Comparison of ENCODE assay signal across 9 mouse cellular contexts in genomic region chr13:13481033-13481432, GRCm38 (mm10). TPM values are rescaled to one million over a fixed set of nuclear protein-coding genes. Genes with fewer than 3 reads are reported as not detected.
DNase-seq lines count a peak whose midpoint lies in the region; ATAC-seq and TF ChIP-seq lines count a peak whose summit lies in the region.
"Had no signal": no experiment of that assay in that cellular context is flagged by ENCODE, and none has a peak within 500 bp of the region (broad histone marks: within the 10 kb centered on the region; RNA-seq: fewer than 3 reads in every experiment).

No protein-coding gene starts in this region.

- H3K27me3 ChIP-seq in lung, embryonic 14.5 days (ENCODE audit: insufficient read depth, low read length), result no peaks in the 10 kb centered on the region
- H3K27me3 ChIP-seq in stomach, embryonic 14.5 days (ENCODE audit: control insufficient read depth, insufficient read depth, low read length), result no peaks in the 10 kb centered on the region

- intact Hi-C loops in heart, postnatal 36 days (cut with DNase I), result no loop called here

- peak; percentile 88 for ATAC-seq in lung, embryonic 14.5 days (ENCODE audit: insufficient read depth)
- ATAC-seq in stomach, embryonic 14.5 days (ENCODE audit: insufficient number of reproducible peaks, insufficient read depth, low FRiP score, low read depth), result peak; percentile 70

- TF ChIP-seq CTCF in lung, embryonic 14.5 days (IDR thresholded peaks at IDR 0.05; ENCODE audit: low read depth), result no peak

- no peak overlapping the region for H3K4me3 ChIP-seq in lung, embryonic 14.5 days (ENCODE audit: low read depth, low read length)
- no peak overlapping the region for H3K4me3 ChIP-seq in stomach, embryonic 14.5 days (ENCODE audit: low read depth, low read length)
- H3K4me3 ChIP-seq: myocyte had no signal

- no peaks in the 10 kb centered on the region for H3K9me3 ChIP-seq in lung, embryonic 14.5 days (ENCODE audit: low read depth, low read length)
- no peaks in the 10 kb centered on the region for H3K9me3 ChIP-seq in stomach, embryonic 14.5 days (ENCODE audit: control insufficient read depth, low read depth, low read length)

- no peak overlapping the region for H3K27ac ChIP-seq in lung, embryonic 14.5 days (ENCODE audit: low read depth)
- H3K27ac ChIP-seq in stomach, embryonic 14.5 days (ENCODE audit: low read length), result peak overlapping the region; percentile 39; the same call in 1 of the 2 replicates

- H3K9ac ChIP-seq in lung, embryonic 14.5 days, result no peak overlapping the region
- H3K9ac ChIP-seq in stomach, embryonic 14.5 days (replicated peaks; ENCODE audit: low read depth, low read length), result no peak overlapping the region

- peak; percentile 35 for DNase-seq in adrenal gland, postnatal 10 days
- no peak for DNase-seq in adrenal gland, adult 8-10 months
- DNase-seq in testis, postnatal 10 days (ENCODE audit: low spot score), result peak; percentile 50
- no peak for DNase-seq in testis, postnatal 14 days (ENCODE audit: low spot score)
- DNase-seq in heart, postnatal 36 days, result peak; percentile 62 to 72
- peak; percentile 76 for DNase-seq in lung, embryonic 14.5 days
- DNase-seq in urinary bladder, adult 18-20 months (ENCODE audit: low spot score in 2 of 2), result no peak

- no peaks in the 10 kb centered on the region for H3K4me1 ChIP-seq in lung, embryonic 14.5 days (ENCODE audit: insufficient read depth)
- H3K4me1 ChIP-seq in stomach, embryonic 14.5 days (ENCODE audit: control insufficient read depth, insufficient read depth, low read length), result 0 out of 2 replicates have a peak, but pooled peaks cover 6% of the 10 kb centered on the region

- H3K36me3 ChIP-seq in lung, embryonic 14.5 days (ENCODE audit: insufficient read depth), result peaks cover 57% of the 10 kb centered on the region
- peaks cover 7% of the 10 kb centered on the region; the same call in 1 of the 2 replicates for H3K36me3 ChIP-seq in stomach, embryonic 14.5 days (ENCODE audit: control insufficient read depth, insufficient read depth, low read length)

- no peak overlapping the region for H3K4me2 ChIP-seq in lung, embryonic 14.5 days
- no peak overlapping the region for H3K4me2 ChIP-seq in stomach, embryonic 14.5 days (replicated peaks; ENCODE audit: low read depth, low read length)

- WGBS in lung, embryonic 14.5 days, result 42% methylated on average over 5 of the region's 5 CpGs
- WGBS in stomach, embryonic 14.5 days, result 50% methylated on average over 5 of the region's 5 CpGs

RNA-seq across cellular contexts. Expression of gene Nid1, which starts 43.7 kb away (rescaled TPM):
- total RNA-seq in adrenal gland, postnatal 10 days (2021), result 100 to 1,000 TPM; 148 to 150 TPM
- 10 to 100 TPM; 37.4 to 71.1 (median 51.9) TPM for total RNA-seq in adrenal gland, adult 8-10 months (2022)
- 100 to 1,000 TPM in 1 of 2 experiments, 10 to 100 TPM in 1; 81.2 to 107 TPM for total RNA-seq in heart, postnatal 36 days (2021)
- polyA plus RNA-seq in lung, embryonic 14.5 days (2014; fragmentation: Nextera tagmentation; extraction: Ambion mirVana), result 160 and 173 TPM in 2 replicates
- polyA plus RNA-seq in stomach, embryonic 14.5 days (2014; fragmentation: Nextera tagmentation; extraction: Ambion mirVana), result 87.6 and 97.9 TPM in 2 replicates

Comparison
In these comparisons a context has a peak if more than half of its experiments do, and no peak if none do; other contexts are left out.
1. DNase-seq: peak in adrenal gland, postnatal 10 days (single experiment), testis, postnatal 10 days (single experiment), heart, postnatal 36 days (2 of 2) and lung, embryonic 14.5 days (single experiment); none in adrenal gland, adult 8-10 months (single experiment), testis, postnatal 14 days (single experiment) and urinary bladder, adult 18-20 months (0 of 2).